Mouse (Mus musculus) intestine, postnatal 0 days (tissue): ENCODE measurements around the gene Acvr2b. TPM values are rescaled to one million over a fixed set of nuclear protein-coding genes. Genes with fewer than 3 reads are reported as not detected.

Source experiments
- ATAC-seq: fragments of 200-750 bp; cut with Nextera tagmentation; 2 replicates; pipeline ENCODE4 v1.8.0; 2017; ENCODE audit warnings: mild to moderate bottlenecking, moderate TSS enrichment, moderate library complexity
- H3K27ac ChIP-seq: fragments of 300-500 bp; sonication (generic); 2 replicates; pipeline ENCODE4 v1.5.1; 2014; ENCODE audit warnings: mild to moderate bottlenecking, low read depth, low read length, moderate library complexity
- H3K27me3 ChIP-seq: fragments of 300-500 bp; sonication (generic); replicated peaks from 2 replicates; pipeline ENCODE4 v1.6.1; 2014; ENCODE audit warnings: low read length, mixed read lengths; ENCODE audit not compliant: control insufficient read depth, insufficient read depth
- H3K36me3 ChIP-seq: fragments of 300-500 bp; sonication (generic); 2 replicates; pipeline ENCODE4 v1.6.1; 2014; ENCODE audit warnings: mild to moderate bottlenecking, moderate library complexity; ENCODE audit not compliant: control insufficient read depth, insufficient read depth
- H3K4me1 ChIP-seq: fragments of 300-500 bp; sonication (generic); replicated peaks from 2 replicates; pipeline ENCODE4 v1.6.1; 2014; ENCODE audit warnings: antibody characterized with exemption, low read length, mixed read lengths; ENCODE audit not compliant: control insufficient read depth, insufficient read depth
- H3K4me2 ChIP-seq: fragments of 300-500 bp; sonication (generic); replicated peaks from 2 replicates; pipeline ENCODE4 v1.6.1; 2014; ENCODE audit warnings: low read depth, mild to moderate bottlenecking, moderate library complexity
- H3K4me3 ChIP-seq: fragments of 300-500 bp; sonication (generic); 2 replicates; pipeline ENCODE4 v1.5.1; 2014; ENCODE audit warnings: low read depth, low read length
- H3K9ac ChIP-seq: fragments of 300-500 bp; sonication (generic); 2 replicates; pipeline ENCODE4 v1.6.1; 2014; ENCODE audit warnings: mild to moderate bottlenecking, low read depth, low read length
- H3K9me3 ChIP-seq: fragments of 300-500 bp; sonication (generic); 2 replicates; pipeline ENCODE4 v1.6.1; 2016; ENCODE audit warnings: mixed run types; ENCODE audit not compliant: control insufficient read depth
- CTCF ChIP-seq: sonication (generic); IDR thresholded peaks from 2 replicates; pipeline ENCODE4 v1.5.1; 2016; ENCODE audit warnings: low read depth, mild to moderate bottlenecking, control low read depth, antibody characterized with exemption, moderate library complexity
- WGBS: fragments of 180-500 bp; shearing (Covaris S2); extraction: QIAGEN DNeasy Blood & Tissue Kit; methylation state at CpG from one replicate; pipeline ENCODE4 v1.1.7; 2014; 5-methylcytosine and 5-hydroxymethylcytosine counted together
- polyA plus RNA-seq: library from polyadenylated mRNA; unstranded; fragments of >200 nt; fragmentation: Nextera tagmentation; extraction: Ambion mirVana; gene quantifications from 2 replicates; pipeline ENCODE4 v1.2.1, GENCODE M21; 2015

The Acvr2b gene
- polyA plus RNA-seq, 1 experiment from 2014 or later: 5.8 TPM

- WGBS: 79% methylated on average over 1 of the region's 1 CpGs
- Histone ChIP-seq H3K36me3 (no peaks in the 10 kb centered on the region; the same call in 1 of the 2 replicates), H3K9me3 (no peaks in the 10 kb centered on the region), H3K4me3 (no peak overlapping the region), H3K4me2 (no peak overlapping the region), H3K9ac (no peak overlapping the region), H3K27me3 (no peaks in the 10 kb centered on the region), H3K27ac (no peak overlapping the region), H3K4me1 (no peaks in the 10 kb centered on the region)
- TF ChIP-seq CTCF: no peak
- no peak for ATAC-seq
Observed at GRCm38 (mm10) chr9:119473011-119473410, 71.1 kb downstream of the Acvr2b start.

- Histone ChIP-seq H3K4me2 (no peak overlapping the region), H3K9me3 (no peaks in the 10 kb centered on the region), H3K9ac (no peak overlapping the region), H3K36me3 (no peaks in the 10 kb centered on the region; the same call in 1 of the 2 replicates), H3K4me1 (no peaks in the 10 kb centered on the region), H3K27me3 (no peaks in the 10 kb centered on the region), H3K4me3 (no peak overlapping the region), H3K27ac (no peak overlapping the region)
- ATAC-seq: no peak
- TF ChIP-seq CTCF: no peak
- 78% methylated on average over 9 of the region's 9 CpGs for whole genome bisulfite sequencing
Observed at GRCm38 (mm10) chr9:119473608-119474164, 71.8 kb downstream of the Acvr2b start.

- no peaks in the 10 kb centered on the region for H3K9me3 ChIP-seq
- 64% methylated on average over 15 of the region's 15 CpGs for WGBS
- no peak for TF ChIP-seq CTCF
- H3K36me3 ChIP-seq: no peaks in the 10 kb centered on the region
- H3K9ac ChIP-seq: no peak overlapping the region
- H3K4me2 ChIP-seq: no peak overlapping the region
- no peaks in the 10 kb centered on the region for H3K4me1 ChIP-seq
- H3K27ac ChIP-seq: no peak overlapping the region
- H3K4me3 ChIP-seq: no peak overlapping the region
- no peak for ATAC-seq
- no peaks in the 10 kb centered on the region for H3K27me3 ChIP-seq
Observed at GRCm38 (mm10) chr9:119474717-119475611, 73.0 kb downstream of the Acvr2b start.

- no peak for TF ChIP-seq CTCF
- WGBS: 47% methylated on average over 6 of the region's 6 CpGs
- no peak for ATAC-seq
Observed at GRCm38 (mm10) chr9:119477754-119478153, 75.8 kb downstream of the Acvr2b start.

GRCm38 (mm10) chr9:119478345-119478744 lies 76.4 kb downstream of the Acvr2b start:
- no peaks in the 10 kb centered on the region for H3K36me3 ChIP-seq
- H3K9ac ChIP-seq: no peak overlapping the region
- H3K4me3 ChIP-seq: no peak overlapping the region
- no peak for ATAC-seq
- H3K9me3 ChIP-seq: no peaks in the 10 kb centered on the region
- H3K4me1 ChIP-seq: no peaks in the 10 kb centered on the region
- H3K4me2 ChIP-seq: no peak overlapping the region
- no peaks in the 10 kb centered on the region for H3K27me3 ChIP-seq
- H3K27ac ChIP-seq: no peak overlapping the region
- no peak for TF ChIP-seq CTCF
- WGBS: 82% methylated on average over 11 of the region's 11 CpGs

More at GRCm38 (mm10) chr9:119477754-119478153, 75.8 kb downstream of the Acvr2b start:
- Histone ChIP-seq H3K4me3 (no peak overlapping the region), H3K36me3 (no peaks in the 10 kb centered on the region), H3K9ac (no peak overlapping the region), H3K27ac (no peak overlapping the region; the same call in 1 of the 2 replicates), H3K4me1 (no peaks in the 10 kb centered on the region), H3K9me3 (no peaks in the 10 kb centered on the region), H3K27me3 (no peaks in the 10 kb centered on the region), H3K4me2 (no peak overlapping the region)

GRCm38 (mm10) chr9:119479297-119479696 lies 77.4 kb downstream of the Acvr2b start:
- no peak for ATAC-seq
- no peak for TF ChIP-seq CTCF
- Histone ChIP-seq H3K9me3 (no peaks in the 10 kb centered on the region), H3K36me3 (no peaks in the 10 kb centered on the region), H3K27me3 (no peaks in the 10 kb centered on the region), H3K4me1 (no peaks in the 10 kb centered on the region), H3K27ac (no peak overlapping the region), H3K4me3 (no peak overlapping the region), H3K9ac (no peak overlapping the region), H3K4me2 (no peak overlapping the region)
- WGBS: 50% methylated on average over 8 of the region's 8 CpGs
